Comparison of ENCODE assay signal across 8 mouse cellular contexts in genomic region chr19:43386041-43386952, GRCm38 (mm10). TPM values are rescaled to one million over a fixed set of nuclear protein-coding genes. Genes with fewer than 3 reads are reported as not detected.
A peak's percentile ranks its signal among the peaks of the same experiment; 100 is the strongest.
DNase-seq lines count a peak whose midpoint lies in the region; ATAC-seq and TF ChIP-seq lines count a peak whose summit lies in the region.

No protein-coding gene starts in this region.

- H3K4me1 ChIP-seq in kidney, embryonic 16.5 days (ENCODE audit: insufficient read depth, low read length), result peaks cover 24% of the 10 kb centered on the region
- H3K4me1 ChIP-seq in kidney, adult 2 months (ENCODE audit: control insufficient read depth, insufficient read depth, low read length), result no peaks in the 10 kb centered on the region
- H3K4me1 ChIP-seq in cortical plate, adult 2 months (ENCODE audit: control insufficient read depth, insufficient read depth, low read length), result no peaks in the 10 kb centered on the region
- H3K4me1 ChIP-seq in heart, postnatal 0 days (ENCODE audit: control insufficient read depth, insufficient read depth), result peaks cover 5% of the 10 kb centered on the region; the same call in 1 of the 2 replicates
- H3K4me1 ChIP-seq in midbrain, embryonic 10.5 days, result peaks cover 46% of the 10 kb centered on the region

- H3K4me3 ChIP-seq in kidney, embryonic 16.5 days (ENCODE audit: low read length), result peak overlapping the region; percentile 40
- H3K4me3 ChIP-seq in kidney, adult 2 months (ENCODE audit: insufficient read depth, low read depth, low read length), result no peak overlapping the region
- peak overlapping the region; percentile 13; the same call in 1 of the 2 replicates for H3K4me3 ChIP-seq in cortical plate, adult 2 months (ENCODE audit: insufficient read depth, low read length)
- peak overlapping the region; percentile 38 for H3K4me3 ChIP-seq in heart, postnatal 0 days (ENCODE audit: low read depth, low read length)
- peak overlapping the region; percentile 50 for H3K4me3 ChIP-seq in midbrain, embryonic 10.5 days

- no peaks in the 10 kb centered on the region for H3K9me3 ChIP-seq in kidney, embryonic 16.5 days (ENCODE audit: low read length)
- no peaks in the 10 kb centered on the region for H3K9me3 ChIP-seq in heart, postnatal 0 days (replicated peaks; ENCODE audit: control insufficient read depth, low read length)
- no peaks in the 10 kb centered on the region for H3K9me3 ChIP-seq in midbrain, embryonic 10.5 days (replicated peaks)

- TF ChIP-seq CTCF in kidney, adult 2 months (conservative IDR thresholded peaks at IDR 0.05; ENCODE audit: insufficient read depth, insufficient read length, low read depth, low read length), result no peak
- TF ChIP-seq CTCF in cortical plate, adult 2 months (IDR thresholded peaks at IDR 0.05; ENCODE audit: extremely low read depth, insufficient read depth, low read length), result no peak
- no peak for TF ChIP-seq CTCF in heart, postnatal 0 days (IDR thresholded peaks at IDR 0.05; ENCODE audit: low read depth)

- H3K27me3 ChIP-seq in kidney, embryonic 16.5 days (ENCODE audit: insufficient read depth, low read length), result peaks cover 70% of the 10 kb centered on the region
- H3K27me3 ChIP-seq in kidney, adult 2 months (replicated peaks; ENCODE audit: control insufficient read depth, insufficient read depth, low read length), result no peaks in the 10 kb centered on the region
- H3K27me3 ChIP-seq in heart, postnatal 0 days (ENCODE audit: control insufficient read depth, insufficient read depth, low read length), result peaks cover 66% of the 10 kb centered on the region
- H3K27me3 ChIP-seq in midbrain, embryonic 10.5 days (ENCODE audit: low read depth, poor library complexity, severe bottlenecking), result peaks cover 97% of the 10 kb centered on the region

- no peak for ATAC-seq in kidney, embryonic 16.5 days (ENCODE audit: low FRiP score, low TSS enrichment)
- no peak for ATAC-seq in heart, postnatal 0 days (ENCODE audit: insufficient read depth, low read depth)
- ATAC-seq in cerebellum, adult (ENCODE audit: insufficient number of reproducible peaks, low FRiP score, low TSS enrichment), result no peak
- no peak for ATAC-seq in monocyte, adult 5-6 weeks (replicated peaks; ENCODE audit: insufficient number of reproducible peaks, low FRiP score, low TSS enrichment, poor library complexity, severe bottlenecking)

- WGBS in kidney, embryonic 16.5 days, result under 1% methylated on average over 48 of the region's 48 CpGs
- WGBS in kidney, adult 2 months, result 1% methylated on average over 48 of the region's 48 CpGs
- WGBS in heart, postnatal 0 days, result under 1% methylated on average over 48 of the region's 48 CpGs
- WGBS in midbrain, embryonic 10.5 days, result under 1% methylated on average over 48 of the region's 48 CpGs

- peak overlapping the region; percentile 25; the same call in 1 of the 2 replicates for H3K9ac ChIP-seq in kidney, embryonic 16.5 days (replicated peaks; ENCODE audit: low read length)
- H3K9ac ChIP-seq in heart, postnatal 0 days (replicated peaks; ENCODE audit: low read depth, low read length), result no peak overlapping the region

- peak overlapping the region; percentile 56 for H3K4me2 ChIP-seq in kidney, embryonic 16.5 days (replicated peaks; ENCODE audit: low read depth, low read length)
- H3K4me2 ChIP-seq in heart, postnatal 0 days (ENCODE audit: low read depth, low read length), result peak overlapping the region; percentile 59

- no peak overlapping the region for H3K27ac ChIP-seq in kidney, embryonic 16.5 days (ENCODE audit: low read length)
- H3K27ac ChIP-seq in kidney, adult 2 months (ENCODE audit: insufficient read depth, low read depth, low read length), result no peak overlapping the region
- H3K27ac ChIP-seq in cortical plate, adult 2 months (ENCODE audit: insufficient read depth, low read length), result no peak overlapping the region
- no peak overlapping the region for H3K27ac ChIP-seq in heart, postnatal 0 days (ENCODE audit: low read depth)
- H3K27ac ChIP-seq in midbrain, embryonic 10.5 days (replicated peaks), result no peak overlapping the region

- no peak for DNase-seq in kidney, adult 2 months
- no peak for DNase-seq in heart, postnatal 0 days (ENCODE audit: low spot score)
- DNase-seq in midbrain, embryonic 10.5 days (ENCODE audit: low spot score), result peak; percentile 61
- no peak for DNase-seq in thymus, postnatal 25 days

- no peak for TF ChIP-seq EP300 in heart, postnatal 0 days (IDR thresholded peaks at IDR 0.05; ENCODE audit: low read depth)

- no peaks in the 10 kb centered on the region for H3K36me3 ChIP-seq in kidney, embryonic 16.5 days (ENCODE audit: insufficient read depth, low read length)
- H3K36me3 ChIP-seq in kidney, adult 2 months (ENCODE audit: control insufficient read depth, insufficient read depth, low read length), result no peaks in the 10 kb centered on the region
- no peaks in the 10 kb centered on the region for H3K36me3 ChIP-seq in heart, postnatal 0 days (replicated peaks; ENCODE audit: control insufficient read depth, insufficient read depth, low read length)
- no peaks in the 10 kb centered on the region for H3K36me3 ChIP-seq in midbrain, embryonic 10.5 days

- no peak for TF ChIP-seq POLR2A in kidney, adult 2 months (IDR thresholded peaks at IDR 0.05; ENCODE audit: low read depth, low read length)
- no peak for TF ChIP-seq POLR2A in cortical plate, adult 2 months (IDR thresholded peaks at IDR 0.05; ENCODE audit: extremely low read depth, insufficient read depth, low read length)

RNA-seq across cellular contexts. Expression of gene Hpse2, which starts 1.9 kb away (rescaled TPM):
- 0.69 and 0.82 TPM in 2 replicates for polyA plus RNA-seq in kidney, embryonic 16.5 days (2015; fragmentation: Nextera tagmentation; extraction: Ambion mirVana)
- 0.05 and 0.23 TPM in 2 replicates for polyA plus RNA-seq in kidney, adult 2 months (2012; rRNA removed)
- 0.02 TPM in 2 replicates for polyA plus RNA-seq in cortical plate, adult 2 months (2012; rRNA removed)
- 0.08 and 0.69 TPM in 2 replicates for total RNA-seq in heart, postnatal 0 days (2014; rRNA removed; ENCODE audit: low replicate concordance)
- polyA plus RNA-seq in heart, postnatal 0 days (2015; fragmentation: Nextera tagmentation; extraction: Ambion mirVana), result 0.29 and 0.45 TPM in 2 replicates
- 0.39 and 0.45 TPM in 2 replicates for polyA plus RNA-seq in midbrain, embryonic 10.5 days (2016; fragmentation: Nextera tagmentation; extraction: Ambion mirVana)
- total RNA-seq in monocyte, adult 5-6 weeks (2017), result not detected in 3 replicates

RNA-seq across cellular contexts. Expression of gene Cnnm1, which starts 53.9 kb away (rescaled TPM):
- 0.05 and 0.27 TPM in 2 replicates for polyA plus RNA-seq in kidney, embryonic 16.5 days (2015; fragmentation: Nextera tagmentation; extraction: Ambion mirVana)
- polyA plus RNA-seq in kidney, adult 2 months (2012; rRNA removed), result 6.0 and 7.4 TPM in 2 replicates
- 52.6 and 59.8 TPM in 2 replicates for polyA plus RNA-seq in cortical plate, adult 2 months (2012; rRNA removed)
- total RNA-seq in heart, postnatal 0 days (2014; rRNA removed; ENCODE audit: low replicate concordance), result 0.12 TPM in 1 of 2 replicates, not detected in the other
- polyA plus RNA-seq in heart, postnatal 0 days (2015; fragmentation: Nextera tagmentation; extraction: Ambion mirVana), result 0.03 TPM in 1 of 2 replicates, not detected in the other
- polyA plus RNA-seq in midbrain, embryonic 10.5 days (2016; fragmentation: Nextera tagmentation; extraction: Ambion mirVana), result 0.27 and 0.53 TPM in 2 replicates
- not detected in 3 replicates for total RNA-seq in monocyte, adult 5-6 weeks (2017)
